Comparison of ENCODE assay signal across 11 mouse cellular contexts in genomic region chr13:92241426-92241825, GRCm38 (mm10).
DNase-seq lines count a peak whose midpoint lies in the region; ATAC-seq and TF ChIP-seq lines count a peak whose summit lies in the region.
"Had no signal": no experiment of that assay in that cellular context is flagged by ENCODE, and none has a peak within 500 bp of the region (broad histone marks: within the 10 kb centered on the region; RNA-seq: fewer than 3 reads in every experiment).

No protein-coding gene starts in this region.

- H3K27me3 ChIP-seq in midbrain, embryonic 15.5 days (replicated peaks), result no peaks in the 10 kb centered on the region
- no peaks in the 10 kb centered on the region for H3K27me3 ChIP-seq in midbrain, embryonic 11.5 days (ENCODE audit: control insufficient read depth, insufficient read depth, low read length)
- H3K27me3 ChIP-seq in Patski, result no peaks in the 10 kb centered on the region
- H3K27me3 ChIP-seq: heart, embryonic 15.5 days had no signal

- in situ Hi-C loops in Patski (cut with MboI; ENCODE audit: low pct_unique_long_range_greater_than_20kb), result no loop called here

- no peaks in the 10 kb centered on the region for H3K36me3 ChIP-seq in midbrain, embryonic 15.5 days (replicated peaks)
- no peaks in the 10 kb centered on the region for H3K36me3 ChIP-seq in midbrain, embryonic 11.5 days (ENCODE audit: control insufficient read depth, insufficient read depth, low read length)

- CTCF ChIA-PET in Patski (lab: Charles Lee), result no interaction called here

- H3K27ac ChIP-seq in midbrain, embryonic 15.5 days, result no peak overlapping the region
- no peak overlapping the region for H3K27ac ChIP-seq in midbrain, embryonic 11.5 days (ENCODE audit: low read depth, low read length)
- H3K27ac ChIP-seq: heart, embryonic 15.5 days had no signal

- no peak overlapping the region for H3K4me3 ChIP-seq in midbrain, embryonic 15.5 days
- H3K4me3 ChIP-seq in midbrain, embryonic 11.5 days (ENCODE audit: low read depth, low read length), result no peak overlapping the region
- H3K4me3 ChIP-seq: erythroblast, embryonic 14.5 days; heart, embryonic 15.5 days had no signal

- H3K4me1 ChIP-seq in midbrain, embryonic 15.5 days, result no peaks in the 10 kb centered on the region
- H3K4me1 ChIP-seq in midbrain, embryonic 11.5 days (ENCODE audit: control insufficient read depth, insufficient read depth, low read length), result no peaks in the 10 kb centered on the region
- H3K4me1 ChIP-seq: heart, embryonic 15.5 days had no signal

- WGBS in midbrain, embryonic 15.5 days, result 81% methylated on average over 4 of the region's 4 CpGs
- WGBS in midbrain, embryonic 11.5 days, result 87% methylated on average over 4 of the region's 4 CpGs

- ATAC-seq in midbrain, embryonic 15.5 days (replicated peaks), result 0 out of 2 replicates have a peak, but pooled peaks have one; percentile 4
- no peak for ATAC-seq in midbrain, embryonic 11.5 days (ENCODE audit: low FRiP score)
- peak; percentile 99 for ATAC-seq in Patski
- peak; percentile 7 to 39; a peak in 1 of 4 replicates for ATAC-seq in hematopoietic stem cell, adult 5-6 weeks (replicated peaks in 1 of 2; ENCODE audit: insufficient read depth in 1 of 2, low FRiP score in 2 of 2, low TSS enrichment in 1 of 2, low read depth in 1 of 2, poor library complexity in 2 of 2, severe bottlenecking in 2 of 2)
- peak; percentile 33; the same call in 1 of the 2 replicates for ATAC-seq in neutrophil, adult 5-6 weeks (ENCODE audit: extremely low read depth, insufficient number of reproducible peaks, low FRiP score, poor library complexity, severe bottlenecking)
- ATAC-seq in erythroblast, adult 5-6 weeks (replicated peaks; ENCODE audit: low FRiP score, poor library complexity, severe bottlenecking), result no peak

- DNase-seq in midbrain, embryonic 11.5 days (ENCODE audit: low spot score, missing footprints), result no peak
- DNase-seq in Patski (ENCODE audit: low read depth, low spot score), result peak; percentile 42
- DNase-seq in left cerebral cortex, postnatal 10 days (ENCODE audit: extremely low spot score in 1 of 2, low spot score in 2 of 2), result no peak
- no peak for DNase-seq in retina, postnatal 1 day
- DNase-seq: lung, adult 2 months had no signal

- intact Hi-C loops in left cerebral cortex, postnatal 10 days (cut with DNase I), result no loop called here

- TF ChIP-seq CTCF in Patski (IDR thresholded peaks at IDR 0.05), result no peak

- no peak overlapping the region for H3K9ac ChIP-seq in midbrain, embryonic 15.5 days
- H3K9ac ChIP-seq in midbrain, embryonic 11.5 days (ENCODE audit: low read length), result no peak overlapping the region
- H3K9ac ChIP-seq: heart, embryonic 15.5 days had no signal

- POLR2A ChIA-PET in Patski (lab: Charles Lee), result no interaction called here

- no peak overlapping the region for H3K4me2 ChIP-seq in midbrain, embryonic 15.5 days
- H3K4me2 ChIP-seq in midbrain, embryonic 11.5 days, result no peak overlapping the region
- H3K4me2 ChIP-seq: heart, embryonic 15.5 days had no signal

- no peaks in the 10 kb centered on the region for H3K9me3 ChIP-seq in midbrain, embryonic 15.5 days
- H3K9me3 ChIP-seq in midbrain, embryonic 11.5 days (ENCODE audit: control insufficient read depth, low read length), result no peaks in the 10 kb centered on the region
- H3K9me3 ChIP-seq: heart, embryonic 15.5 days had no signal

Comparison
In these comparisons a context has a peak if more than half of its experiments do, and no peak if none do; other contexts are left out.
1. ATAC-seq: peak in midbrain, embryonic 15.5 days (single experiment), Patski (single experiment), hematopoietic stem cell, adult 5-6 weeks (2 of 2) and neutrophil, adult 5-6 weeks (single experiment); none in midbrain, embryonic 11.5 days (single experiment) and erythroblast, adult 5-6 weeks (single experiment).